Mouse (Mus musculus) right cerebral cortex, postnatal 14 days (tissue): ENCODE results near the gene Polq.

Source experiments
- DNase-seq: peaks from one replicate; pipeline ENCODE4 v3.0.0; 2022

The Polq gene

DNA sequence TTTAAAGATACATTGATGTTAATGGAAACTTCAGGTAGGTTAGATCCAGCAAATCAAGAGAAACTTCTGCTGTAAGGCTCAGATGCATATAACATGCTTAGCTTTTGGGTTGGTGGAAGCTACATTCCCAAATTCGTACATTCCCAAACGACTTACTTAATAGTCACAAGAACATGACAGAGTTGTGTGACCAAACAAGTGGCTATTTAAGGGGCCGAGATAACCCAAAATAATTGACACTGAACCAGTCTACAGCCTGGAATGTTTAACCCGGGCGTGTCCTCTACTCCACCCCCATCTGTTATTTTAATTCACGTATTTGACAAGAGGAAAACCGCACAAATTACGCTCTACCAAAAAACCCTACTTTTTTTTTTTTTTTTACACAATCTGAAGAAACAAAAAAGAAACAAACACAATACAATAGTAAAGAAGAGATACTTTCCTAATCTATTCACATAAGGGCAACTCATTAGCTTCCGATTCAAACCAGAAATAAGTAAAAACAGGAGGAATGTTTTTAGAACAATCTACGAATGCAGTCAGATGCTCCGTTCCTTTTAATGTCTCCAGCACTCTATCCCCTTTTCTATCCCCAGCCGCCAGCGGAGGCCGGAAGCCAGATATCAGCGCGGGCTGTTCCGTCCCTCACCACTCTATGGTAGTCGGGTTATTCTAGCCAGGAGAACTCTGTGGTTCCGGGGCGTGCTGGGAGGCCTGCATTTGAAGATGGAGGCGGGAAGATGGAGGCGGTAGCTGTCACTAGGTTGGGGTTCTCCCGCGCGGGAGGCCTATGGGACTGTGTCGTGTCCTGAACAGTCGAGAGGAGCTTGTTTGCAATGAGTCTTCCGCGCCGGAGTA, at the start of gene Polq:
Gene Polq, plus strand, starts transcription at position 726 of the 861 bp plus-strand sequence.
- DNase-seq = peak; percentile 88

- no peak for DNase-seq
These were observed 48.2 kb upstream of the Polq start for GRCm38 (mm10) chr16:36963415-36963814.

GRCm38 (mm10) chr16:36979127-36979526, 32.5 kb upstream of the Polq start:
- no peak for DNase-seq

GRCm38 (mm10) chr16:36983796-36984195, 27.8 kb upstream of the Polq start:
- no peak for DNase-seq

DNA sequence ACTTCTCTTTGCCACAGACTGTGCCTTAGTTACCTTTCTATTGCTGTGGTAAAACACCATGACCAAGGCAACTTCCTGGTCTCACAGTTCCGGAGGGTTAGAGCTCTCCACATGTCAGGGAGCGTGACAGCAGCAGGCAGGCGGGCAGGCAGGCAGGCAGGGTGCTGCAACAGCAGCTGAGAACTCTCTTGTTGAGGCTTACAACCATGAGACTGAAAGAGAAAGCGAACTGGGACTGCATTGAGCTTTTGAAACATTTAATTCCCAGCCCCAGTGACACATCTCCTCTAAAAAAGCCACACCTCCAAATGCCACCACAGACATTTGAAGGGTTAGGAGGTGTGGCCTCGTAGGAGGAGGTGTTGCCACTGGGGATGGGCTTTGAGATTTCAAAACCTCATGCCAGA, 25.9 kb upstream of the Polq start:
- DNase-seq = no peak

- DNase-seq = no peak
These were observed 24.2 kb upstream of the Polq start for GRCm38 (mm10) chr16:36987399-36987798.

DNA sequence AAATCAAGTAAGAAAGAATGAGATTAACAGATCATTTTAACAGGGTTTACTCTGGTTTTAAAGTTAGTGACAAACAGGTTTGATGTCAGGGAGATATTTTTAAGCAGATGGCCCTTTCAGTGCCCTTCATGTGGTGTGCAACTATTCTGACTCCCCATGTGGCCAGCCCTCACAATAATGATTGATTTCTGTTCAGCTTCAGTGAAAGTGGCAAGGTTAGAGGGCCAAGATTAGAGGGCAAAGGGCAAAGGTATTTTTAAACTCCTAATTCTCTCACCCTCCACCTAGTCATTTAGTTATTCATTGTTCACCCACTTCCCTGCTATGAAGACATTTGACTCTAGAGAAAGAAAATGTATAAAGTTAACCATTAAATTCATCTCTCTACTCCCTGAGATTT, 23.5 kb upstream of the Polq start:
- DNase-seq = no peak

DNA sequence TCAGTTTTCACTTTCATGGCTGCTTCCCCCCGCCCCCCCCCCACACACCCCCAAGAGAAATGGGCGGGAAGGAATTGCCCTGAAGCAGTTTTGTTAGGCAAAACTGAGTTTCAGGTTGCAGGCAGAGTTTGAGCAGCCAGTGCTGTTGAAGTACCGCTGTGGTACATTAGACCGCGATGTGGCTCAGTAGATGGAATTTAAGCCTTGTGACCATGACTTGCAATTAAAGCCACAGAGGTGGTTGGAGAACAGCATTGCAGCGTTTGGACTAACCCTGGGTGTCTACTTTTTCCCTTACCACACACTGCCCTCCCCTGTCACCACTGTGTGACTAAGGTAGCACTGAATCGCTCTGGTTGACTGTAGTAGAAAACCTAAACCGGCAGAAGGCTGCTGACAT, 22.1 kb upstream of the Polq start:
- DNase-seq = no peak

- DNase-seq = no peak
These were observed 21.5 kb upstream of the Polq start, which contains the start of gene Fbxo40 for GRCm38 (mm10) chr16:36989999-36990625. Gene Fbxo40 (minus strand): TSS chr16:36990467.

- no peak for DNase-seq
These were observed 13.9 kb upstream of the Polq start for GRCm38 (mm10) chr16:36997650-36998049.

DNA sequence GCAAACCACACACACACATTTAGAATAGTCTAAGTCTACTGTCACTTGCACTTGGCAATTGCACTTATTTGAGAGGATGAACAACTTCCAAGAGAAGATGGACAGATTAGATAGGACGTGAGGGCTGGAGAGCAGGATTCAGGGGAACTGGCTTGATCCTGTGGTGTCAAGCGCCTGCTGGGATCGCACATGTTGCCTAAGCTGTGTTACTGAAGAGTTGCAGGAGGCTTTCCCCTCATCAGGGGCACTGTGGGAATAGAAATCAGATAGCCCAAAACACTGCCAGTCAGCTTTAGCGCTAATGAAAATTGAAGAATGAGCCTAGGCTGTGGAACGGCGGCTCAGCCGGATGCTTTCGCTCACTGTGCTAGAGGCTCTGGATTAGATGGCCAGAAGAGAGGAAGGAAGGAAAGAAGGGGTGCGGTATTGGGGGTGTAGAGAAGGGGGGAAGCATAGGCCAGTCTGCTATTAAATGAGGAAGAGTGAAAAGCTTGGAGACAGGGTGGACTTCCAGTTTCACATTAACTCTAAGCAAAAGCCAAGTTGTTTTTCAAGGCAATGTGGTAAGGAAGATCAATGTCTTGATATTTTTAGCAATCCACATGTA, 12.1 kb upstream of the Polq start:
- DNase-seq = no peak

GRCm38 (mm10) chr16:37009262-37009661, 2.3 kb upstream of the Polq start:
- no peak for DNase-seq

DNA sequence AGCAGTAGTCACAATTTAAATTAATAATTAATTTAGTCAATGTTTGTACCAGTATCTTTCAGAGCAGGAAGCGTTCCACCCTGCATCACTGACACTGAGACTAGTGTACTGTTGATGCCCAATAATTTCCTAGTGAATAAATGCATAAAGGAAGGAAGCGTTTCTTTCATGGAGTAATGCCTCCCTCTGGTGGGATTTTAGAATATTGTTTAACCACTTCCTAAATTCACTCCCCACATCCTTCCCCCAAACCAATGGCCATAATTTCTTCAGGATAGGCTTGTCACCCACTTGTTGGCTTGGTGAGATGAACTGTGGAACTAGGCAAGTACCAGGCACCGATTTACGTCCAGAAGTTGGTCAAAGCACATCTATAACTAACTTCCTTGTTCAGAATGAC, 1.2 kb upstream of the Polq start:
- DNase-seq = no peak

- DNase-seq = no peak
These were observed 320 bp downstream of the Polq start for GRCm38 (mm10) chr16:37011922-37012289.

DNA sequence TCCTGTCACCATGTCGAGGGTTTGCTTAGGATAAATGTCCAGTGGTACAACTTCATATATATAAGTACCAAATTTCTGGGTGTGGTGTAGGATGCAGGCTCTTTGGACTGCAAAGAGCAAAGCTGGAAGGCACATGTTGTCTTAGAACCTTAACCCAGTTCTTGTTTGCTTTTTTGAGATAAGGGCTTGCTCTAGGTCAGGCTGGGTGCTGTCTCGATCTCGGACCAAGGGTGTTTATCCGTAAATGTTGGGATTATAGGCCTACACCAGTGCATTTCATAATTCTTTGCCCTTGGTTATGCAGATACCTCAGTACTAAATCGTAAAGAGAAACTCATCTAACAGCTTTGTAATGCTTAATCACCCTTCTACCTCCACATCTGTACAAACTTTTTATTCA, 750 bp downstream of the Polq start:
- no peak for DNase-seq

- DNase-seq = no peak
These were observed 16.0 kb downstream of the Polq start for GRCm38 (mm10) chr16:37027581-37027980.

DNA sequence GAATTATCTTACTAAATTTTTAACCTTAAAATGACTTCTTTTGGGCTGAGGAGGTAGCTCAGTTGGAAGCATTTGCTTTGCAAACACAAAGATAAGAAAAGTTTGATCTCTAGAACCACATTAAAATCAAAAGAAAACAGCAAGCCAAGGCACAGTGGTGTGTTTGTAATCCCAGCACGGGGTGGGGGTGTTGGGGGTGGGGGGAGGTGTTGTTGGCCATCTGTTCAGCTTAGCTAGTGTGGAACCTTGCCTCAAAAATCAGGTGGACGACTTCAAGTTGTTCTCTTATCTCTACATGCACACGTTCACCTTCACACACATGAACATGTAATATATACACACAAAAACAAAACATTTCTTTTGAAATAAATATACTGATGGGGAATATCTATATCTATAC, 20.4 kb downstream of the Polq start:
- no peak for DNase-seq

DNA sequence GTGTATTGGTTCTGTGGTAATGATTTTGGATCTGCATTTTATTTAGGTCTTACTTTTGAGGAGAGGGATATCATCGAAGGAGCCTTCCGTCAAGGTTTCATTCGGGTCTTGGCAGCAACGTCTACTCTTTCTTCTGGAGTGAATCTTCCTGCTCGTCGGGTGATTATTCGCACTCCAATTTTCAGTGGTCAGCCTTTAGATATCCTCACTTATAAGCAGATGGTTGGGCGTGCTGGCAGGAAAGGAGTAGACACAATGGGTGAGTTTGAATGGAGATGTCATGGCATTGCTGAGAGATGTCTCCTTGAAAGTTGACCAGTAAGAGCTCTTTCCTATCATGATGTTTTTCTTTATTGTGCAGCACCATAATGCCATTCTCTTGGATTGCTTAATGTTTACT, 23.2 kb downstream of the Polq start:
- no peak for DNase-seq

DNA sequence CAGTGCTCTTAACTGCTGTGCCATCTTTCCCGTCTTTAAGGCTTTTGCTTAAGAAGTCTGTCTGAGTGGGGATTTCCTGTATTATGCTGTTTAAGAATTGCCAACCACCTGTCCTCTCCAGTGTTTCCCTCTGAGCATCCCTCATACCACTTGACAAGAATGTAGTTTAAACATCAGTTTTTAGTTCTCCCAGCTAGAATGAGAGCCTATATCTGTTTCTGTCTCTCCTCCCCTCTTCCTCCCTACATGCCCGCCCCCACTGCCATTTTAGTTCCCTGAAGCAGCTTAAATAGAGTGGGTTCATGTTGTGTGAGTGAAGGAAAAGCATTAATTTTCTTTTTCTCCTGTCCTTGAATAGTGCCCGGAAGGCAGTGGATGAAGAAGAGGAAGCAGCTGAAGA, 48.0 kb downstream of the Polq start:
- DNase-seq = no peak

DNA sequence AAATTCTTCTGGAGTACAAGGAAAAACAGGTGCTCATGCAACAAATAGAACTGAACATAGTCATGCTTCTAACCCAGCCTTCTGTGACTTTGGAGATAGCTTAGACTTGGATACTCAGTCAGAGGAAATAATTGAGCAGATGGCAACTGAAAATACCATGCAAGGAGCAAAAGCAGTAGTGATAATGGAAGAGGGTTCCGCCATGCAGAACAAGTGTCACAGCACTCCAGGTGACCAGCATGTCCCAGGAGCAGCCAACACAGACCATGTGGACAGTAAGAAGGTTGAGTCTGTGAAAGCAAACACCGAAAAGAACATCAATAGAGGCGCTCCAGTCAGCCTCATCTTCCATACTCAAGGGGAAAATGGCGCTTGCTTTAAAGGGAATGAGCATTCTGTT, 49.7 kb downstream of the Polq start:
- no peak for DNase-seq

- no peak for DNase-seq
These were observed 60.8 kb downstream of the Polq start for GRCm38 (mm10) chr16:37072354-37072753.

DNA sequence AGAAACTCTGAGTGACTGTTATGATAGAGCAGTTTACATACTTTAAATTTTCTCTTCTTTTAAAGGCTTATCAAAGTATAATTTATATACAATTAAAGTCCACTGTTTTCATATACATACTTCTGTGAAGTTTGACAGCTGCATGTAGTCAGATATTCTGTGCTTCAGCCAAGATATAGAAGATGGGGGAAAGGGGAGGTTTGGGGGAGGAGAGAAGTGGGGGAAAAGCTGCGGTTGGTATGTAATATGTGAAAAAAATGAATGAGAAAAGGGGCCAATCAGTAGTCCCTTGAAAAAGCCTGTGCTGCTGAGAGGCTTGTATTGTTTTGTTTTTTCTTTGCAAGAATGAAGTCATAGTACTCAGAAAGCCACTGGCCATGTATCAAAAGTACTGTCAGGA, 78.1 kb downstream of the Polq start:
- DNase-seq = no peak

- no peak for DNase-seq
These were observed 82.7 kb downstream of the Polq start for GRCm38 (mm10) chr16:37094169-37094833.

GRCm38 (mm10) chr16:37108763-37109162, 97.2 kb downstream of the Polq start:
- peak; percentile 14 for DNase-seq
